Mouse (Mus musculus): ENCODE measurements around the gene Prr14l.
"Not testable (repeated sequence)": the region's sequence is repeated elsewhere in the genome, so short reads cannot be mapped to it uniquely, and the experiment has no call there.

The Prr14l gene

GRCm38 (mm10) chr5:32853731-32854507, at the start of gene Prr14l:
Gene Prr14l, minus strand, starts transcription at chr5:32854256.
- DNase-seq: peak; percentile 100

DNA sequence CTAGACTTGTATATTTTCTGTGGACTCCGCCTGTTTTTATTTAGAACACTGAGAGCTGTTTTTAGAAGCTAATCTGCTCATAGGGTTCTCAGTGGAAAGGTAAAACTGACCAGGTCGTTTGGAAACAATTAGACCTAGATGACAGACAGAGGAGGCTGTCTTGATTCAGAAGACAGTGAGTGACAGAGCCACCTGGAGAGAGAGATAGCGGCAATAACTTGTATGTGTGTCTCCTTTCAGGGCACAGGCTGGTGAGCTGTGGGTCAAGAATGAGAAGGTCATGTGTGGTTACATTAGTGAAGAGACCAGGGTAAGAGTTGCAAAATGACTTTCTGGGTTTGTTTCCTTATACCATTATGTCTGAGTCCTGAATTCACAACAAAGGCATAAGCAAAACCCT, 32.7 kb upstream of the Prr14l start:
- no peak for DNase-seq

- DNase-seq: no peak
Measured at GRCm38 (mm10) chr5:32872346-32872745, 18.3 kb upstream of the Prr14l start.

GRCm38 (mm10) chr5:32869389-32870024, 15.5 kb upstream of the Prr14l start:
- no peak for DNase-seq

DNA sequence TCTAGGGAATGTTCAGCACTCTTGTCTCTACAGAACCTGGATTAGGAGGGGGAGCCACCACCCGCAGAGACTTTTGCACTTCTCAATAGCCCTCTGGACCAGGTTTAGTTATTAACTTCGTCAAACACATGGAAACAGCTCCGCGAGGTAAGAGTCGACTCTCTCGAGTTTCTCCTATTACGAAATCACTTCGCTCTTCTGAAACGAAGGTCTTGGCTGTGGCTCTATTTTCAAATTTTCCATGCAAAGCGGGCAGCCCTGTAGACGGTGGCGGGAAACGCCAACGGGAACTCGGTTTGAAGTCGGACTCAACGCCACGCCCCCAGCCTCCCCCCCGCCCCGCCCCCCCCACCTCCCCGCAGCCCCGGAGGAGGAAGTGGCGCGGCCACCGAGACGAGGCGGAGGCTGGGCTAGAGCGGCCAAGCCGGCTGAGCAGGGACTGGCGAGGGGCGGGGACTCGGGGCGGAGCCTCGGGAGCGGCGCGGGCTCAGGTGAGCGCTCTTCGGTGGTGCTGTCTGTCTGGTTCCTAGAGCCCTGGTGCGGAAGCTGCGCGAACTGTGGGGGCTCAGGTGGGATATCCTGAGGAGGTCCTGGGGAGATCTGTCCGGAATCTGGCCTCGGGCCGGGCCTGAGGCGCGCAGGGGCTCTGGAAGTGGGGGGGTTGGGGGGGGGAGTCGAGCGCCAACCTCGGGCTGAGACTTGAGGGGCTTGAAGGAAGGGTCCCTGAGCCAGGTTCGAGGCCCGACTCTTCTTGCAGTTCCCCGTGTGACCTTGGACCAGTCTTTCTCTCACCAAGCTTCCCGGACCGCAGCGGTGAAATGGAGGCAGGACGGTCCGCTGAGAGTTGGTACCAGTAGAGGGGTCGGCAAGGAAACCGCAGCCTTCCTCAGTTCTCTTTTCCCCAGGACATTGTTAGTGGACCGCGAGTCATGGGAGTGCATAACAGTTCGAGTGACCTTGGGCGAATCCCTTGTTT, 9.5 kb upstream of the Prr14l start, which contains the start of gene Depdc5:
Gene Depdc5 (plus strand): TSS at position 449 of the 976 bp plus-strand sequence.
- peak; percentile 90 for DNase-seq

GRCm38 (mm10) chr5:32862469-32863132, 8.5 kb upstream of the Prr14l start:
- no peak for DNase-seq

DNA sequence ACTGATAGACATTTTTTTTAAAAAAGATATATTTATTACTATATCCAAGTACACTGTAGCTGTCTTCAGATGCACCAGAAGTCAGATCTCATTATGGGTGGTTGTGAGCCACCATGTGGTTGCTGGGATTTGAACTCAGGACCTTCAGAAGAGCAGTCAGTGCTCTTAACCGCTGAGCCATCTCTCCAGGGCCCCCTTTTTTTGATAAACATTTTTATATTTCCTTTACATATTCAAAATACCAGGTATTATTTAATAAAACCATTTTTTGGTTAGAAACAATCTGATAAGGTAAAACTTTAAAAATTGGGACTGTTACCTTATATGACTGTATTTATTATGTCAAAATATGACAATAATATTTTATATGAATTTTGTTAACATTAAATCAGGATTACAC, 7.0 kb upstream of the Prr14l start:
- no peak for DNase-seq

- DNase-seq: peak; percentile 60
Measured at GRCm38 (mm10) chr5:32857781-32858220, 3.7 kb upstream of the Prr14l start.

DNA sequence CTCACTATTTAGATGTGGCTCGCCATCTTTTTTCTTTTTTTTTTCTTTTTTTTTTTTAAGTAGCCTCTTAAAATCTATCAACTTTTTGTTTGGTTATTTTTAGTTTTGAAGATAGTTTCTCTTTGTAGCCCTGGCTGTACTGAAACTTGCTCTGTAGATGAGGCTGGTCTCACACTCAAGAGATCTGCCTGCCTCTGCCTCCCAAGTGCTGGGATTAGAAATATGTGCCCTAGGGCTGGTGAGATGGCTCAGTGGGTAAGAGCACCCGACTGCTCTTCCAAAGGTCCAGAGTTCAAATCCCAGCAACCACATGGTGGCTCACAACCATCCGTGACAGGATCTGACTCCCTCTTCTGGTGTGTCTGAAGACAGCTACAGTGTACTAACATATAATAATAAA, 1.2 kb upstream of the Prr14l start:
- DNase-seq: not testable (repeated sequence)

DNA sequence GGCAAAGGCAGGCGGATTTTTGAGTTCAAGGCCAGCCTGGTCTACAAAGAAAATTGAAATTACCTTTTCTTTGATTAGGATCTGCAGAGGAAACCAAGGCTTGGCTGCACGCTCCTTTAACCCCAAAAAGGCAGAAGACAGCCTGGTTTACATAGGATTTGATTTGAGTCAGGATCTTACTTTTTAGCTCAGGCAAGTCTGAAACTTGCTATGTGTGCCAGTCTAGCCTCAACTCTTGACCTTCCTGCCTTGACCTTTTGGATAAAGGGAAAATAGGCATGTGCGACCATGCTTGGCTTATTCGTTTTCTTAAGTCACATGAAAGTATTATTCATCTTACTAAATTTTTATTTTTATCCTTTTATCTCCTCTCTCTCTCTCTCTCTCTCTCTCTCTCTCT, 762 bp upstream of the Prr14l start:
- no peak for DNase-seq

GRCm38 (mm10) chr5:32852026-32852425, 2.0 kb downstream of the Prr14l start:
- DNase-seq: no peak

- not testable (repeated sequence) for DNase-seq
Measured at GRCm38 (mm10) chr5:32849580-32849979, 4.5 kb downstream of the Prr14l start.

DNA sequence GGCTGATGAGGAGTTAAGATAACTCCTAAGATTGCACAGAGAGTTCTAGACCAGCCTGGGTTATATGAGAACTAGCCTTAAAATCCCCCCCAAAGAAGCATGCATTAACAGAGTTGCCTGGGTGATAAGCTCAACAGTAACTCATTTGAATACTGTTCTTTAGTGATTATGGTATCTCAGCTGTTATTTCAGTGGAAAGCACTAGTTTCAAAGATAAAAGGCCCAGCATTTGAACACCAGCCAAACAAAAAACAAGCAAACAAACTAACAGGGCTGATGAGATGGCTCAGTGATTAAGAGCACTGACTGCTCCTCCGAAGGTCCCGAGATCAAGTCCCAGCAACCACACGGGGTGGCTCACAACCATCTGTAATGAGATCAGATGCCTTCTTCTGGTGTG, 4.9 kb downstream of the Prr14l start:
- no peak for DNase-seq

DNA sequence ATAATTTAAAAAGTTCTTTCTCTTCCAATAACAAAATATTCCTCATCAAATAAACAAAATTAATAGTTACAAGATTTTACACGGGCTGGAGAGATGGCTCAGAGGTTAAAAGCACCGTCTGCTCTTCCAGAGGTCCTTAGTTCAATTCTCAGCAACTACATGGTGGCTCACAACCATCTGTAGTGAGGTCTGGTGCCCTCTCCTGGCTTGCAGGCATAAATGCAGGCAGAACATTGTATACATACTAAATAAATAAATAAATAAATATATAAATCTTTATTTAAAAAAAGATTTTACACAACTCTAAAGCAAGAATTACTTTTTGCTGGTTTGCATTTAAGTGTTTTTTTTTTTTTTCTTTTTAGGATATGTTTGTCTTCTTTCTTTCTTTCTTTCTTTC, 14.0 kb downstream of the Prr14l start:
- DNase-seq: no peak

GRCm38 (mm10) chr5:32836976-32837375, 17.1 kb downstream of the Prr14l start:
- DNase-seq: no peak

DNA sequence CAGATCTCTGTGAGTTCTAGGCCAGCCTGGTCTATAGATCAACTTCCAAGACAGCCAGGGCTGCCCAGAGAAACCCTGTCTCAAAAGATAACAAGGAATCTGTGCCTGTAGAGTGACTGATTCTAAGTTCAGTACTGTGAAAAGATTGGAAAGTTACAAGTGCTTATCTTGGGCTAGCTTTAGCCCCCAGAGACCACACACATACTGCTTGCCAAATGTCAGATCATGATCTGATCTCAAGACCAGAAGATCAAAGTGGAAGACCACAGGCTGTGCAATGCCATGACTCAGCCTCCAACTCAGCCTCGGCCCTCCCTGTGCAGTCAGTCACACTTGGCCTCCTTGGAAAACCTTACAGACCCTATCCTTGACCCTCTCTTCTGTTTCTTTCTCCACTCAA, 19.6 kb downstream of the Prr14l start:
- DNase-seq: no peak

DNA sequence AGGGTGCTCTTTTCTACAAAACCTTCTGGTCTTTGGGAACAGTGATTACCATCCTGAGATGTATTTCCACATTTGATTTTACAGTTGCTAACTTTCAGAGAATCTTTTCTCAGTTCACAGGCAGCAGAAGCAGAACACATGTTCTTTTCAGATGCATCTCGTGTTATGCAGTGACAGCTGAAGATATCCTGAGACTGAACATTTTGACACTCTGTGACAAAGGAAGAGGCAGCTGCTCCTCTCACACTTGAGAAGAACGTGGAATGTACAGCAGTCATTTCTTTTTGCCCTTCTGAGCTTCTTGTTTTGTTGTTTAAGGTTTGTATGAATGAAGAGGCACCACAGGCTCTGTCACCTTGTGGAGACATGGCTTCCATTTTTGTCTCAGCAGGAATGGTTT, 24.0 kb downstream of the Prr14l start:
- no peak for DNase-seq

- DNase-seq: not testable (repeated sequence)
Measured at GRCm38 (mm10) chr5:32828766-32829165, 25.3 kb downstream of the Prr14l start.

DNA sequence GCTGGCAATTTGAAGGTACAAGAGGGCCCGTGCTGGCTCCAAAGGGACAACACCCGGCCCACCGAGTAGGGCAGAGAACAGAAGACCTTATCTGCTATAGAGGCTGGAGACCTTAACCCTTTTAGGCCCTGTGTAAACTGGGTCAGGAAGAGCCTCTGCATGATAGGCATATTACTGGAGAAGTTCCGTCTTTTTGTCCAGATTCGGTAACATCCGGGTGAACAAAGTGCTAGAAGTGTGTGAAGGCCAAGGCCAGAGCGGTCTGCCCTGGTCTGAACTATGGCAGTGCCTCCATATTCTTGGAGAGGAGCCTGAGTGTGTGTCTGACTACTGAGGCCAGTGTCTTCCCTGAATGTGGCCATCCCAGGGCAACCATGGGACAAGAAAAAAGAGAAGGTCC, 27.0 kb downstream of the Prr14l start, which contains the start of gene Gm20671:
Gene Gm20671 (minus strand): TSS at position 101 of the 400 bp plus-strand sequence.
- no peak for DNase-seq

GRCm38 (mm10) chr5:32820471-32820870, 33.6 kb downstream of the Prr14l start:
- no peak for DNase-seq

GRCm38 (mm10) chr5:32815396-32815795, 38.7 kb downstream of the Prr14l start:
- DNase-seq: peak; percentile 7

GRCm38 (mm10) chr5:32786454-32786853, 67.6 kb downstream of the Prr14l start:
- not testable (repeated sequence) for DNase-seq
